Mouse (Mus musculus) midbrain, embryonic 13.5 days (tissue): Measurements from ENCODE around the gene Eef1e1. TPM values are rescaled to one million over a fixed set of nuclear protein-coding genes. Genes with fewer than 3 reads are reported as not detected.

Experiments
- ATAC-seq: fragments of 200-750 bp; cut with Nextera tagmentation; 2 replicates; pipeline ENCODE4 v1.8.0; 2017; ENCODE audit warnings: mild to moderate bottlenecking, moderate TSS enrichment, moderate library complexity
- H3K27ac ChIP-seq: fragments of 300-500 bp; sonication (generic); 2 replicates; pipeline ENCODE4 v1.5.1; 2015; ENCODE audit warnings: inconsistent platforms, mild to moderate bottlenecking, moderate library complexity
- H3K27me3 ChIP-seq: fragments of 300-500 bp; sonication (generic); 2 replicates; pipeline ENCODE4 v1.6.1; 2015; ENCODE audit warnings: mild to moderate bottlenecking, inconsistent platforms
- H3K36me3 ChIP-seq: fragments of 300-500 bp; sonication (generic); 2 replicates; pipeline ENCODE4 v1.6.1; 2015; ENCODE audit warnings: mild to moderate bottlenecking, inconsistent platforms
- H3K4me1 ChIP-seq: fragments of 300-500 bp; sonication (generic); replicated peaks from 2 replicates; pipeline ENCODE4 v1.6.1; 2015; ENCODE audit warnings: inconsistent platforms
- H3K4me2 ChIP-seq: fragments of 300-500 bp; sonication (generic); replicated peaks from 2 replicates; pipeline ENCODE4 v1.6.1; 2015; ENCODE audit warnings: moderate library complexity, mild to moderate bottlenecking, inconsistent platforms
- H3K4me3 ChIP-seq: fragments of 300-500 bp; sonication (generic); replicated peaks from 2 replicates; pipeline ENCODE4 v1.5.1; 2015; ENCODE audit warnings: mild to moderate bottlenecking, inconsistent platforms
- H3K9ac ChIP-seq: fragments of 300-500 bp; sonication (generic); replicated peaks from 2 replicates; pipeline ENCODE4 v1.6.1; 2015; ENCODE audit warnings: mild to moderate bottlenecking, inconsistent platforms
- H3K9me3 ChIP-seq: fragments of 300-500 bp; sonication (generic); 2 replicates; pipeline ENCODE4 v1.6.1; 2016; ENCODE audit warnings: mild to moderate bottlenecking, inconsistent platforms
- WGBS: fragments of 180-500 bp; shearing (Covaris S2); methylation state at CpG from one replicate; pipeline ENCODE4 v1.1.7; 2015; 5-methylcytosine and 5-hydroxymethylcytosine counted together
- polyA plus RNA-seq: library from polyadenylated mRNA; unstranded; fragments of >200 nt; fragmentation: Nextera tagmentation; extraction: Ambion mirVana; gene quantifications from 2 replicates; pipeline ENCODE4 v1.2.1, GENCODE M21; 2015

Gene Eef1e1
- polyA plus RNA-seq, 1 experiment from 2014 or later: 91.3 TPM

- no peak for ATAC-seq
- WGBS: 92% methylated on average over 4 of the region's 4 CpGs
- no peak overlapping the region for H3K9ac ChIP-seq
- no peak overlapping the region for H3K27ac ChIP-seq
- no peak overlapping the region for H3K4me2 ChIP-seq
- H3K4me1 ChIP-seq: no peaks in the 10 kb centered on the region
- no peak overlapping the region for H3K4me3 ChIP-seq
- H3K9me3 ChIP-seq: no peaks in the 10 kb centered on the region
- no peaks in the 10 kb centered on the region for H3K27me3 ChIP-seq
- peaks cover 88% of the 10 kb centered on the region for H3K36me3 ChIP-seq
Measured at GRCm38 (mm10) chr13:38649069-38649468, 9.8 kb downstream of the Eef1e1 start.

- no peak for ATAC-seq
- 96% methylated on average over 5 of the region's 5 CpGs for WGBS
- peaks cover 36% of the 10 kb centered on the region for H3K36me3 ChIP-seq
Measured at GRCm38 (mm10) chr13:38641414-38641813, 17.4 kb downstream of the Eef1e1 start.

GRCm38 (mm10) chr13:38640961-38641360 is 17.9 kb downstream of the Eef1e1 start:
- Histone ChIP-seq H3K36me3 (peaks cover 34% of the 10 kb centered on the region), H3K9me3 (no peaks in the 10 kb centered on the region), H3K27me3 (no peaks in the 10 kb centered on the region), H3K27ac (no peak overlapping the region), H3K9ac (no peak overlapping the region), H3K4me1 (no peaks in the 10 kb centered on the region), H3K4me3 (no peak overlapping the region), H3K4me2 (no peak overlapping the region)
- no peak for ATAC-seq
- 90% methylated on average over 5 of the region's 5 CpGs for WGBS

More at GRCm38 (mm10) chr13:38641414-38641813, 17.4 kb downstream of the Eef1e1 start:
- Histone ChIP-seq H3K4me1 (no peaks in the 10 kb centered on the region), H3K4me2 (no peak overlapping the region), H3K27me3 (no peaks in the 10 kb centered on the region), H3K27ac (no peak overlapping the region), H3K4me3 (no peak overlapping the region), H3K9ac (no peak overlapping the region), H3K9me3 (no peaks in the 10 kb centered on the region)

GRCm38 (mm10) chr13:38638694-38639093 is 20.2 kb downstream of the Eef1e1 start:
- Histone ChIP-seq H3K27me3 (no peaks in the 10 kb centered on the region), H3K4me1 (peaks cover 11% of the 10 kb centered on the region), H3K36me3 (peaks cover 14% of the 10 kb centered on the region), H3K4me2 (no peak overlapping the region), H3K27ac (no peak overlapping the region), H3K4me3 (no peak overlapping the region), H3K9me3 (no peaks in the 10 kb centered on the region), H3K9ac (no peak overlapping the region)
- no peak for ATAC-seq
- 80% methylated on average over 11 of the region's 11 CpGs for WGBS

GRCm38 (mm10) chr13:38634800-38635269 is 24.0 kb downstream of the Eef1e1 start, which contains the start of gene Bloc1s5:
TSS of gene Bloc1s5 (minus strand) at chr13:38635109.
- under 1% methylated on average over 44 of the region's 44 CpGs for WGBS
- Histone ChIP-seq H3K4me3 (peak within 1 kb of the TSS; percentile 81), H3K27me3 (no peaks in the 10 kb centered on the region), H3K4me2 (peak within 1 kb of the TSS; percentile 73), H3K9ac (peak within 1 kb of the TSS; percentile 84), H3K9me3 (no peaks in the 10 kb centered on the region), H3K36me3 (peaks cover 8% of the 10 kb centered on the region; the same call in 1 of the 2 replicates), H3K27ac (peak within 1 kb of the TSS; percentile 74), H3K4me1 (peaks cover 12% of the 10 kb centered on the region)
- peak; percentile 96 for ATAC-seq

- Histone ChIP-seq H3K4me3 (peak overlapping the region; percentile 81), H3K27ac (peak overlapping the region; percentile 74), H3K9me3 (no peaks in the 10 kb centered on the region), H3K9ac (peak overlapping the region; percentile 84), H3K4me1 (peaks cover 12% of the 10 kb centered on the region), H3K4me2 (peak overlapping the region; percentile 73), H3K27me3 (no peaks in the 10 kb centered on the region), H3K36me3 (peaks cover 8% of the 10 kb centered on the region; the same call in 1 of the 2 replicates)
- ATAC-seq: peak; percentile 87
- WGBS: 2% methylated on average over 19 of the region's 19 CpGs
Measured at GRCm38 (mm10) chr13:38634256-38634799, 24.5 kb downstream of the Eef1e1 start.

GRCm38 (mm10) chr13:38633287-38634000 is 25.4 kb downstream of the Eef1e1 start:
- WGBS: 95% methylated on average over 6 of the region's 6 CpGs
- no peak overlapping the region; the same call in 1 of the 2 replicates for H3K4me3 ChIP-seq
- no peak overlapping the region for H3K27ac ChIP-seq
- no peaks in the 10 kb centered on the region for H3K27me3 ChIP-seq
- no peak for ATAC-seq
- no peaks in the 10 kb centered on the region for H3K9me3 ChIP-seq
- H3K9ac ChIP-seq: no peak overlapping the region
- peaks cover 12% of the 10 kb centered on the region for H3K4me1 ChIP-seq
- H3K36me3 ChIP-seq: peaks cover 8% of the 10 kb centered on the region; the same call in 1 of the 2 replicates
- H3K4me2 ChIP-seq: peak overlapping the region; percentile 73

- Histone ChIP-seq H3K4me3 (no peak overlapping the region), H3K27ac (no peak overlapping the region), H3K36me3 (peaks cover 8% of the 10 kb centered on the region; the same call in 1 of the 2 replicates), H3K9me3 (no peaks in the 10 kb centered on the region), H3K9ac (no peak overlapping the region), H3K4me1 (peaks cover 12% of the 10 kb centered on the region), H3K4me2 (no peak overlapping the region), H3K27me3 (no peaks in the 10 kb centered on the region)
- 89% methylated on average over 6 of the region's 6 CpGs for WGBS
- ATAC-seq: no peak
Measured at GRCm38 (mm10) chr13:38632556-38632955, 26.3 kb downstream of the Eef1e1 start.

GRCm38 (mm10) chr13:38626229-38626525 is 32.7 kb downstream of the Eef1e1 start:
- Histone ChIP-seq H3K27ac (no peak overlapping the region), H3K9me3 (no peaks in the 10 kb centered on the region; the same call in 1 of the 2 replicates), H3K4me3 (no peak overlapping the region), H3K36me3 (peaks cover 19% of the 10 kb centered on the region), H3K4me1 (no peaks in the 10 kb centered on the region), H3K27me3 (no peaks in the 10 kb centered on the region), H3K4me2 (no peak overlapping the region), H3K9ac (no peak overlapping the region)
- 24% methylated on average over 6 of the region's 6 CpGs for WGBS
- ATAC-seq: no peak

GRCm38 (mm10) chr13:38625492-38626228 is 33.2 kb downstream of the Eef1e1 start:
- peaks cover 19% of the 10 kb centered on the region for H3K36me3 ChIP-seq
- H3K9ac ChIP-seq: no peak overlapping the region
- H3K4me3 ChIP-seq: no peak overlapping the region
- no peak for ATAC-seq
- H3K27me3 ChIP-seq: no peaks in the 10 kb centered on the region
- no peak overlapping the region for H3K27ac ChIP-seq
- WGBS: 22% methylated on average over 5 of the region's 5 CpGs
- H3K9me3 ChIP-seq: no peaks in the 10 kb centered on the region; the same call in 1 of the 2 replicates
- no peak overlapping the region for H3K4me2 ChIP-seq
- no peaks in the 10 kb centered on the region for H3K4me1 ChIP-seq

GRCm38 (mm10) chr13:38624292-38624902 is 34.5 kb downstream of the Eef1e1 start:
- no peak for ATAC-seq
- 94% methylated on average over 8 of the region's 8 CpGs for WGBS
- no peaks in the 10 kb centered on the region for H3K27me3 ChIP-seq
- H3K27ac ChIP-seq: no peak overlapping the region
- peaks cover 11% of the 10 kb centered on the region for H3K36me3 ChIP-seq
- no peak overlapping the region for H3K9ac ChIP-seq
- no peaks in the 10 kb centered on the region; the same call in 1 of the 2 replicates for H3K9me3 ChIP-seq
- H3K4me1 ChIP-seq: no peaks in the 10 kb centered on the region
- H3K4me2 ChIP-seq: no peak overlapping the region
- no peak overlapping the region for H3K4me3 ChIP-seq
